Mouse (Mus musculus) left cerebral cortex, postnatal 36 days (tissue): Measurements from ENCODE around the gene Gm6169. TPM values are rescaled to one million over a fixed set of nuclear protein-coding genes. Genes with fewer than 3 reads are reported as not detected.

ENCODE experiments used
- total RNA-seq, 2 experiments: library from RNA; stranded (reverse); gene quantifications; 2 replicates each; pipeline ENCODE4 v1.2.3; 2021

The Gm6169 gene
- total RNA-seq, 2 experiments from 2014 or later: 2.3 TPM; not detected in 1

Other genes with a start within 250 kb of the Gm6169 start
- 10 to 100 TPM in 1 of 2 experiments, 1 to 10 TPM in 1; 9.0 to 14.2 TPM for gene Gcnt4, start 174.5 kb downstream of the Gm6169 start, total RNA-seq
- gene 1700029F12Rik, start 64.9 kb downstream of the Gm6169 start, total RNA-seq: not detected
- 10 to 100 TPM; 44.6 to 47.7 TPM for gene Fam169a, start 32.0 kb downstream of the Gm6169 start, total RNA-seq
- 10 to 100 TPM; 21.0 to 30.8 TPM for gene Gfm2, start 38.7 kb upstream of the Gm6169 start, total RNA-seq
- 10 to 100 TPM; 37.1 to 37.3 TPM for gene Nsa2, start 38.7 kb upstream of the Gm6169 start, total RNA-seq
- 100 to 1,000 TPM; 111 to 119 TPM for gene Hexb, start 99.1 kb upstream of the Gm6169 start, total RNA-seq
- 100 to 1,000 TPM; 570 to 627 TPM for gene Enc1, start 141.9 kb upstream of the Gm6169 start, total RNA-seq